Mouse (Mus musculus) ovary, postnatal 36 days (tissue): ENCODE measurements around the gene Coro6.

Experiments used
- DNase-seq: peaks from one replicate; pipeline ENCODE4 v3.0.0; 2022; ENCODE audit warnings: low spot score, mixed read lengths

Gene Coro6

DNA sequence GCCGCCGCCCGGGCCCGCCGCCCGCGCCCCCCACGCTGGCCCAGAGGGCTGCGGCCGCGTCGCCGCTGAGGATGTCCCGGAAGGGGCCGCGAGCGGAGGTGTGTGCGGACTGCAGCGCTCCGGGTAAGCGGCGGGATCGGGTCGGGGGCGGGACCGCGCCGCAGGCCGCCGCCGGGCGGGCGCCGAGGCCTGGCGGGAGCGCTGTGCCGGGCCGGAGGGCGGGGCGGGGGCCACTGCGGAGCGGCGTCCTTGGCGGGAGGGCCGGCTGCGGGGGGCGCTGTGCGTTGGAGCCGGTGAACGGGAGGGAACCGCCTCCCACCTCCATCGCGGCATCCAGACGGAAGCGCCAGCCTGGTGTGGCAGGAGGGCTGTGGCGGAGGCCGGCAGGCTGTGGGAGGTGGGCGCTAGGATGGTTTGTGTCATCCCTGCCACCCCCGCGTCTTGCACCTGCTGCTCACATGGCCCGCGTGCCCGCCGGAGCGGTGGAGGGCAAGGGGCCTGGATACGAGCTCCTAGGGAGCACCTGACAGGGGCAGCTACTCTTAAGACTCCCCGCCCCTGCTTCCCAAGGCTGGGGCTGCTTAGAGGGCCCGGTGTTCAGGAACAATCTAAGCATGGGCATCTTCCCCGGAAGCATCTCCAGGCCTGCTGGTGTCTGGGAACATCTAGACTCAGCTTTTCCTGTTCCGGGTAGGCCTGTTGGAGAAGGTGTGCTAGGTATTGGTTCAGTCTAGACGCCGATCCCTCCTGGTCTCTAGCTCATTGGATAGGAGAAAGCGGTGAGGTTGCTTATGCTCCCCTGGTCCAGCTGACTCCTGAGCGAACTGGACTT lies 31.5 kb downstream of the Coro6 start, which contains the start of gene Git1:
Gene Git1, plus strand, starts transcription at position 51 of the 832 bp plus-strand sequence.
- DNase-seq = peak; percentile 73

GRCm38 (mm10) chr11:77494344-77494676 lies 32.1 kb downstream of the Coro6 start:
- no peak for DNase-seq

- no peak for DNase-seq
These were observed 32.6 kb downstream of the Coro6 start for GRCm38 (mm10) chr11:77494782-77495181.

- no peak for DNase-seq
These were observed 33.3 kb downstream of the Coro6 start for GRCm38 (mm10) chr11:77495507-77495906.

GRCm38 (mm10) chr11:77497341-77497756 lies 35.1 kb downstream of the Coro6 start:
- DNase-seq = no peak

GRCm38 (mm10) chr11:77497851-77498250 lies 35.6 kb downstream of the Coro6 start:
- DNase-seq = no peak

DNA sequence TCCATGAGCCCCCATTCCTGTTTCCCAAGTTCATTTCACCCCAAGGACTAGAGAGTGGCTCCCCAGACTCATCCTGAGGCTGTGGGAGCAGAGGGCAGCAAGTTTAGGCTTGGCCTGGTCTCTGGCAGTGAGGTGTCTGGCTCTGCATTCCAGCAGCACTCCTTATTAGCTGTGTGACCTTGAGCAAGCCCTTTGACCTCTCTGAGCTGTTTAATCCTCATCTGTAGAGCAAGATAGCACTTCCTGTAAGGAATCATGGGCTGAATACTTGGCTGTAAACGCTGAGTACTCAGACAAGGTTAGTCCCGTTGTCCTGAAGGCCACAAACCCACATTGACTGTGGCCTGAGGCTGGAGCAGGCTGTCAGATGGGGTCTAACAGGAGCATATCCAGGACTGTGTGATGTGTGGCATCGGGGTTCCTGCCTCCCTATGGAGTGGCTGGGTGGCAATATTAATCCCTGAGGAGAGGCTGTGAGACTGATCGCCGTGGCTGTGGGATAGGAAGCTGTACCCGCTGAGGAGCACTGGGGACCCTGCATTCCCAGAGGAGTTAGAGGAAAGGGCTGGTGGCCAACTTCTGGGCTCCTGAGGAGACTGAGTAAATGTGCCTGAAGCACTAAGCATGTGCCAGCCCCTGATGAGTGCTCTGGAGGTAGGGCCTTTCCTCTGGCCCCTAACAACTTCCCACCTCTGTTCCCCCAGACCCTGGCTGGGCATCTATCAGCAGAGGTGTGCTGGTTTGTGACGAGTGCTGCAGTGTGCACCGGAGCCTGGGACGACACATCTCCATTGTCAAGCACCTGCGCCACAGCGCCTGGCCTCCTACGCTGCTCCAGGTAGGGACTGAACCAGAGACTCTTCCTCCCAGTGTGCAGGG lies 36.3 kb downstream of the Coro6 start:
- DNase-seq = no peak

DNA sequence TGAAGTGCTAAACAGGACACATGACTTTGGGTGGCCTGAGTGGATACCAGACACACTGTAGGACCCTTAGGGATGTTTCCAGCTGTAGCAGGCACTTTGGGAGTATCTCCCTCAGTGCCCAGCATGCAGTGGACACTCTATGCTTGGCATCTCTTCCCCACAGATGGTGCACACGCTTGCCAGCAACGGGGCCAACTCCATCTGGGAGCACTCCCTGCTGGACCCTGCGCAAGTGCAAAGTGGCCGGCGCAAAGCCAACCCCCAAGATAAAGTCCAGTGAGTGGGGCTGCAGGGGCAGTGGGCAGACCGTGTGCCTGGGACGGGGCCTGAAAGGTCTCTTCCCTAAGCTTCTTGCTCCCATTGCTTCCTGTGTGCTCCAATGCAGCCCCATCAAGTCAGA lies 37.1 kb downstream of the Coro6 start:
- no peak for DNase-seq

- no peak for DNase-seq
These were observed 38.4 kb downstream of the Coro6 start for GRCm38 (mm10) chr11:77500361-77501325.

- DNase-seq = peak; percentile 67
These were observed 39.2 kb downstream of the Coro6 start for GRCm38 (mm10) chr11:77501392-77501791.

GRCm38 (mm10) chr11:77501971-77502370 lies 39.8 kb downstream of the Coro6 start:
- DNase-seq = no peak

DNA sequence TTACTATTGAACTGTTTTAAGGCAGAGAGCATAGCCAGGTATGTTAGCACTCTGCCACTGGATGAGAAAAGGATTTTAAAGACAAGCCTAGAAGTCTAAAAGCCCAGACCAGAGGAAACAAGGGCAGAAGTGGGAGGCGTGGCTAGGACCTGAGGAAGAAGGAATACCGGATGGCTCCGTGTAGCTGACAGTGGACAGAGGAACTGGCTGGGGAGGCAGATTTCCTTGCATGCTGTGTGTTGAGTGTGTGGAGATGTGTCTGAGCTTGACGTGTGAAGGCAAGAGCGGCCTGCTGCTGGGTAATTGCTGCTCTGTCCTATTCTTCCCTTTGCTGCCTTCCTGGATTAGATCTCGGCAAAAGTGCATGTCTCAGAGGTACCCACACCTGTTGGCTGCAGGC lies 40.3 kb downstream of the Coro6 start:
- DNase-seq = no peak

GRCm38 (mm10) chr11:77503511-77503910 lies 41.3 kb downstream of the Coro6 start:
- peak; percentile 26 for DNase-seq

DNA sequence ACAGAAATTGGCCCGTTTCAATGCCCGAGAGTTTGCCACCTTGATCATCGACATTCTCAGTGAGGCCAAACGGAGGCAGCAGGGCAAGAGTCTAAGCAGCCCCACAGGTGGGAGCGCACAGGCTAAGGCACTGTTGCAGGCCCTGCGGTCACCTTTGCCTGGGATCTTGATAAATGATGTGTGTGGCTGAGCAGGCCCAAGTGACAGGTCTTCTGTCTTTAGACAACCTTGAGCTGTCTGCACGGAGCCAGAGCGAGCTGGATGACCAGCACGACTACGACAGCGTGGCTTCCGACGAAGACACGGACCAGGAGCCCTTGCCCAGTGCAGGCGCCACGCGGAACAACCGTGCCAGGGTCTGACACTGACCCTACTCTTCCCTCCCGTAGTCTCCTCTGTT lies 42.2 kb downstream of the Coro6 start:
- no peak for DNase-seq

- DNase-seq = no peak
These were observed 43.2 kb downstream of the Coro6 start for GRCm38 (mm10) chr11:77505291-77505980.

GRCm38 (mm10) chr11:77506273-77506672 lies 44.1 kb downstream of the Coro6 start:
- DNase-seq = peak; percentile 9

GRCm38 (mm10) chr11:77506941-77507340 lies 44.7 kb downstream of the Coro6 start:
- DNase-seq = peak; percentile 4

DNA sequence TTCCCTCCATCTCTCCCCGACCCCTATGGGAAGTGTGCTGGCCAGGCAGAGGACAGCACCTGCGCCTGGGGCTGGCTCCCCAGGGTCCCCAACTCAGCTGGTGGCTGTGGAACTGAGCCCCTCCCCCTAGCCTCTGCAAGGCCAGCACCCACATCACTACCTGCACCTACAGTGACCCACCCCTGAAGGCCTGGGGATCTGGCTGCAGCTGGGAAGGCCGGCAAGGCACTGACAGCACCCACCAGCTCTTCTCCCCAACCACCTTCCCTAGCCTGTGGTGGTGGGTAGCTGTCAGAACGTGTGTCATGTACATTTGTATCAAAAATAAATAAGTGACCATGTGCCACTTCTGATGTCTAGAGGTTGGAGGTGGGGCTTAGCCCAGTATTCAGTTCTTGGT lies 45.2 kb downstream of the Coro6 start:
- DNase-seq = peak; percentile 12

DNA sequence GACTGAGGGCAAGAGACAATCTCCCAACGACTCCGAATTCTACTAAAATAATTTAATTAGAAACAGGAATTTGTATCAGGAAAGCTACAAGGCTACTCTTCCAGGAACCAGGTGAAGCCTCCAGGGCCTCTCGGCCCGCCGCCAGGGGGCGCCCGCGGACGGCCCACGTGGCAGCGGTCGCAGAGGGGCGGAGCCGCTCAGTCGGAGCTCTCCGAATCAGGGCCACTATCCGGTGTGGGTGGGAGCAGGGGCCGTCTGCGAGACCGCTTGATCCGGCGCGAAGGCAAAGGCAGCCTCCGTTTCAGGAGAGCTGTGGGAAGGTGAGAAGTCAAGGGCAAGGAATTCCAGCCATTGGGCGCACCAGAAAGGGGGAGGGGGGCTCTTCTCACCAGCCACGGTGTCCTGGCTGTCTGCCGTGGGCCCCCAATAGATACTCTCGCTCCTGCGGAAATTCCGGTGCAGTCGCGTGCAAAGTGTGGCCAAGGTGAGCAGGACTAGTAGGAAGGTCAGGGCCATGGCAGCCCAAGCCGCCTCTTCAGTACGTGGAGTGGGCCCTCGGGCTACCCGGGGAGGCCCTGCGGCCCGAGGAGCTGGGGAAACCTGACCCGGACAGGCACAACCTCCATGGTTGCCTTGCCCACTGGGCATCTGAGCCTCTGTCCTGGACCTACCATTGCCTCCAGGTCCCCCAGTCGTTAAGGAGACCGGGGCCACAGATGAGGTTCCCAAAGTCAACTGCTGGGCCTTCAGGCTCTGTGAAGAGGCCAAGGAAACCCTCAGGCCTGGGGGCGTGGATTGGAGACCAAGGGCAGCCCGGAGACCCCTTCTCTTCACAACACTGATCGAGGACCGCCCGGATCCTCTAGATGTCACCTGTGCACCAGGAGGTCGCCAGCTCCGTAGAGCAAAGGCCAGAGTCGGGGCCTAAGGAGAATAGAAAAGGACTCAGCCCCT lies 46.1 kb downstream of the Coro6 start:
- peak; percentile 87 for DNase-seq

GRCm38 (mm10) chr11:77511336-77511735 lies 49.1 kb downstream of the Coro6 start:
- no peak for DNase-seq
